Mouse (Mus musculus): Measurements from ENCODE around the gene Reg4.

Gene Reg4

GRCm38 (mm10) chr3:98221856-98222255, at the start of gene Reg4:
Gene Reg4, plus strand, starts transcription at chr3:98222156.
- DNase-seq = no peak

- DNase-seq = peak; percentile 58 to 75
Measured at GRCm38 (mm10) chr3:98178340-98178739, 43.6 kb upstream of the Reg4 start.

- DNase-seq = peak; percentile 80
Measured at GRCm38 (mm10) chr3:98180805-98181204, 41.2 kb upstream of the Reg4 start.

GRCm38 (mm10) chr3:98185163-98185714, 36.7 kb upstream of the Reg4 start:
- DNase-seq = no peak

GRCm38 (mm10) chr3:98187777-98188176, 34.2 kb upstream of the Reg4 start:
- no peak for DNase-seq

GRCm38 (mm10) chr3:98197711-98198532, 24.0 kb upstream of the Reg4 start:
- peak; percentile 66 for DNase-seq

- DNase-seq = no peak
Measured at GRCm38 (mm10) chr3:98199747-98200146, 22.2 kb upstream of the Reg4 start.

GRCm38 (mm10) chr3:98203282-98203681, 18.7 kb upstream of the Reg4 start:
- DNase-seq = no peak

GRCm38 (mm10) chr3:98206977-98207376, 15.0 kb upstream of the Reg4 start:
- DNase-seq = no peak

- DNase-seq = no peak
Measured at GRCm38 (mm10) chr3:98209161-98209560, 12.8 kb upstream of the Reg4 start.

GRCm38 (mm10) chr3:98210860-98211259, 11.1 kb upstream of the Reg4 start:
- DNase-seq = peak; percentile 38 to 48

GRCm38 (mm10) chr3:98211301-98212081, 10.5 kb upstream of the Reg4 start:
- DNase-seq = peak; percentile 47 to 63

- DNase-seq = no peak
Measured at GRCm38 (mm10) chr3:98216296-98216695, 5.7 kb upstream of the Reg4 start.

GRCm38 (mm10) chr3:98223263-98223662, 1.3 kb downstream of the Reg4 start:
- no peak for DNase-seq

GRCm38 (mm10) chr3:98223783-98224580, 2.0 kb downstream of the Reg4 start:
- DNase-seq = peak; percentile 87

GRCm38 (mm10) chr3:98224975-98225374, 3.0 kb downstream of the Reg4 start:
- DNase-seq = no peak

GRCm38 (mm10) chr3:98225746-98226145, 3.8 kb downstream of the Reg4 start:
- no peak for DNase-seq

GRCm38 (mm10) chr3:98226988-98227610, 5.1 kb downstream of the Reg4 start:
- DNase-seq = peak; percentile 92 to 93

GRCm38 (mm10) chr3:98227763-98228162, 5.8 kb downstream of the Reg4 start:
- no peak for DNase-seq

- no peak for DNase-seq
Measured at GRCm38 (mm10) chr3:98229943-98230342, 8.0 kb downstream of the Reg4 start.

- DNase-seq = no peak
Measured at GRCm38 (mm10) chr3:98233504-98233903, 11.5 kb downstream of the Reg4 start.

GRCm38 (mm10) chr3:98236266-98236665, 14.3 kb downstream of the Reg4 start:
- DNase-seq = no peak

Data from cerebellum, postnatal 10 days (tissue).